24 mouse cellular contexts compared by ENCODE assay signal in the genomic region with DNA sequence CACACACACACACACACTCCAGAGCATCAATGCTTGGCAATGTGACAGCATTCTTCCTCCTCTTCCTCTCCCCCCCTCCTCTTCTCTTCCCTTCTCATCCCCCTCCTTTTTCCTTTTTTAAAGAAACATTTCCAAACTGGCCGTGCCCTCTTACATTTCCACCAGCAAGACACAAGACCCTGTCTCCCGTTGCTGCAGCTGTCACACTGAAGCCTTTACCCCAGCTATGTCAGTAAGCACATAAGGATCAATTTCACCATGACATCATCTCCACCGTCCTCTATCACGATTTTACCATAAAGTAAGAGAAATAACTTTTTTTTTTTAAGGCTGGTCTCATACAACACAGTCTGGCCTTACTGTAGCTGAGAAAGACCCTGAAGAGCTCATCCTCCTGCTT.
"Had no signal": no experiment of that assay in that cellular context is flagged by ENCODE, and none has a peak within 500 bp of the region (broad histone marks: within the 10 kb centered on the region; RNA-seq: fewer than 3 reads in every experiment).

No protein-coding gene starts in this region.

- H3K9ac ChIP-seq: heart, embryonic 12.5 days; hindbrain, embryonic 12.5 days; hindbrain, embryonic 14.5 days; intestine, embryonic 15.5 days; limb, embryonic 13.5 days; liver, embryonic 12.5 days; liver, embryonic 14.5 days had no signal

- H3K4me2 ChIP-seq: heart, embryonic 12.5 days; hindbrain, embryonic 12.5 days; hindbrain, embryonic 14.5 days; intestine, embryonic 15.5 days; limb, embryonic 13.5 days; liver, embryonic 12.5 days had no signal

- H3K4me3 ChIP-seq: gastrocnemius, adult 2 months; heart, embryonic 12.5 days; hindbrain, embryonic 10.5 days; hindbrain, embryonic 12.5 days; intestine, embryonic 15.5 days; layer of hippocampus, adult 2 months; left cerebral cortex, adult 2 months; limb, embryonic 13.5 days; liver, embryonic 12.5 days had no signal

- ATAC-seq: hindbrain, embryonic 16.5 days; inflammation-experienced regulatory T-cells, adult 6 months; intestine, embryonic 15.5 days; intestine, postnatal 0 days; liver, embryonic 12.5 days had no signal

- H3K4me1 ChIP-seq: hindbrain, embryonic 10.5 days had no signal

- H3K27me3 ChIP-seq: heart, embryonic 12.5 days; hindbrain, embryonic 12.5 days; intestine, embryonic 15.5 days; limb, embryonic 13.5 days; liver, embryonic 12.5 days had no signal

- H3K27ac ChIP-seq: gastrocnemius, adult 2 months; hindbrain, embryonic 10.5 days; hindbrain, embryonic 12.5 days; hindbrain, embryonic 14.5 days; intestine, embryonic 15.5 days; layer of hippocampus, adult 2 months; left cerebral cortex, adult 2 months; liver, embryonic 12.5 days; liver, embryonic 14.5 days had no signal

- H3K36me3 ChIP-seq: heart, embryonic 12.5 days; hindbrain, embryonic 10.5 days; hindbrain, embryonic 12.5 days; intestine, embryonic 15.5 days; limb, embryonic 13.5 days; liver, embryonic 12.5 days had no signal

- H3K9me3 ChIP-seq: heart, embryonic 12.5 days; hindbrain, embryonic 10.5 days; hindbrain, embryonic 12.5 days; intestine, embryonic 15.5 days; limb, embryonic 13.5 days; liver, embryonic 12.5 days had no signal

- DNase-seq: gastrocnemius, adult 2 months; gastrocnemius, postnatal 10 days; gastrocnemius, postnatal 25 days; heart, adult 18-20 months; heart, postnatal 10 days; heart, postnatal 4 days; kidney, adult 18-20 months; kidney, adult 8-10 months; kidney, postnatal 10 days; kidney, postnatal 25 days; kidney, postnatal 4 days had no signal
